Mouse (Mus musculus) kidney, adult 2 months (tissue): Measurements from ENCODE around the gene Srarp. TPM values are rescaled to one million over a fixed set of nuclear protein-coding genes. Genes with fewer than 3 reads are reported as not detected.

Source experiments
- DNase-seq: peaks from one replicate; pipeline ENCODE4 v3.0.0; 2021
- H3K27ac ChIP-seq: fragments of 200-500 bp; 2 replicates; pipeline ENCODE4 v1.5.1; 2012; ENCODE audit warnings: low read depth, low read length, control low read depth, inconsistent platforms; ENCODE audit not compliant: insufficient read depth
- H3K27me3 ChIP-seq: fragments of 200-500 bp; replicated peaks from 2 replicates; pipeline ENCODE4 v1.6.1; 2012; ENCODE audit warnings: mild to moderate bottlenecking, moderate library complexity, low read length, inconsistent platforms; ENCODE audit not compliant: control insufficient read depth, insufficient read depth
- H3K36me3 ChIP-seq: fragments of 200-500 bp; 2 replicates; pipeline ENCODE4 v1.6.1; 2012; ENCODE audit warnings: mild to moderate bottlenecking, moderate library complexity, low read length, inconsistent platforms; ENCODE audit not compliant: control insufficient read depth, insufficient read depth
- H3K4me1 ChIP-seq: fragments of 200-500 bp; 2 replicates; pipeline ENCODE4 v1.6.1; 2011; ENCODE audit warnings: low read length; ENCODE audit not compliant: control insufficient read depth, insufficient read depth
- H3K4me3 ChIP-seq: fragments of 200-500 bp; 2 replicates; pipeline ENCODE4 v1.5.1; 2011; ENCODE audit warnings: mild to moderate bottlenecking, low read depth, low read length, control low read depth; ENCODE audit not compliant: insufficient read depth
- CTCF ChIP-seq: fragments of 200-500 bp; conservative IDR thresholded peaks from 2 replicates; pipeline ENCODE4 v1.5.1; 2011; ENCODE audit warnings: low read depth, mild to moderate bottlenecking, control low read depth, low read length, moderate library complexity, mixed read lengths; ENCODE audit not compliant: insufficient read depth, insufficient read length
- POLR2A ChIP-seq: fragments of 200-500 bp; IDR thresholded peaks from one replicate; pipeline ENCODE4 v1.6.1; 2011; ENCODE audit warnings: low read depth, low read length, control low read depth
- WGBS: fragments of 180-500 bp; shearing (Covaris S2); methylation state at CpG from one replicate; pipeline ENCODE4 v1.1.7; 2018; 5-methylcytosine and 5-hydroxymethylcytosine counted together
- polyA plus RNA-seq: library from polyadenylated mRNA; depleted of rRNA; stranded (reverse); fragments of >200 nt; gene quantifications from 2 replicates; pipeline ENCODE4 v1.2.3, GENCODE M21; 2012; rRNA removed

Srarp gene
- polyA plus RNA-seq, result 0.11 and 0.14 TPM in 2 replicates

- WGBS, result 86% methylated on average over 1 of the region's 1 CpGs
- no peaks in the 10 kb centered on the region for H3K27me3 ChIP-seq
- no peak for DNase-seq
- H3K4me1 ChIP-seq, result peaks cover 4% of the 10 kb centered on the region; the same call in 1 of the 2 replicates
- TF ChIP-seq POLR2A, result no peak
- no peak for TF ChIP-seq CTCF
- no peak within 1 kb of the TSS for H3K27ac ChIP-seq
- no peaks in the 10 kb centered on the region for H3K36me3 ChIP-seq
- H3K4me3 ChIP-seq, result no peak within 1 kb of the TSS
Observed at GRCm38 (mm10) chr4:141435974-141436373, at the start of gene Srarp. Gene Srarp, minus strand, starts transcription at chr4:141436105.

- DNase-seq, result no peak
- Histone ChIP-seq H3K27ac (no peak overlapping the region), H3K4me3 (no peak overlapping the region), H3K36me3 (peaks cover 4% of the 10 kb centered on the region), H3K27me3 (no peaks in the 10 kb centered on the region), H3K4me1 (no peaks in the 10 kb centered on the region)
- TF ChIP-seq POLR2A (no peak), CTCF (no peak)
- WGBS, result 58% methylated on average over 11 of the region's 11 CpGs
Observed at GRCm38 (mm10) chr4:141484071-141484470, 48.2 kb upstream of the Srarp start.

GRCm38 (mm10) chr4:141479411-141479810, 43.5 kb upstream of the Srarp start:
- Histone ChIP-seq H3K4me1 (no peaks in the 10 kb centered on the region), H3K36me3 (peaks cover 26% of the 10 kb centered on the region), H3K27ac (no peak overlapping the region), H3K27me3 (no peaks in the 10 kb centered on the region), H3K4me3 (no peak overlapping the region)
- WGBS, result 93% methylated on average over 8 of the region's 8 CpGs
- DNase-seq, result no peak
- TF ChIP-seq CTCF, result no peak
- TF ChIP-seq POLR2A, result no peak

GRCm38 (mm10) chr4:141478794-141479193, 42.9 kb upstream of the Srarp start:
- WGBS, result 95% methylated on average over 32 of the region's 32 CpGs
- H3K27ac ChIP-seq, result no peak overlapping the region
- H3K27me3 ChIP-seq, result no peaks in the 10 kb centered on the region
- no peak for TF ChIP-seq POLR2A
- no peak for DNase-seq
- H3K36me3 ChIP-seq, result peaks cover 26% of the 10 kb centered on the region
- H3K4me1 ChIP-seq, result no peaks in the 10 kb centered on the region
- no peak overlapping the region for H3K4me3 ChIP-seq

DNA sequence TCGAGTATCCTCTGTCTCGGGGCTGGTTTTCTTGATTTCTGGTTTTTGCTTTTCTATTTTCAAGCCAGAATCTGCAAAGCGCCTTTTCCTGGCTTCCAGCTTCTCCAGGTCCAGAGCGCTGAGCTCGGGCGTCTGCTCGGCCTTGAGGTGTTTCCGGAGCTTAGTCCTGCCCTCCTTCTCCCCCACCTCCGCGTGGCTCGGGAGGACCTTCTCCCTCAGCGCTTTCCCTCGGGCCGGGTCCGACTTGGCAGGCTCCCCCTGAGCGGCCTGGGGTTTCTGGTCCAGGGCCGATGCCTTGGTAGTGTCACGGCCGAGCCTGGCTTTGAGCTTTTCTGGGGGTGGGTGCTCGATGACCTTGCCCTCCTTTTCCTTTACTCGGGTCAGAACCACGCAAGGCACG, 42.3 kb upstream of the Srarp start:
- Histone ChIP-seq H3K27me3 (no peaks in the 10 kb centered on the region), H3K4me3 (no peak overlapping the region), H3K27ac (no peak overlapping the region), H3K36me3 (peaks cover 23% of the 10 kb centered on the region), H3K4me1 (no peaks in the 10 kb centered on the region)
- TF ChIP-seq CTCF (no peak), POLR2A (no peak)
- no peak for DNase-seq
- 84% methylated on average over 23 of the region's 23 CpGs for WGBS

- peak; percentile 65 for DNase-seq
- 81% methylated on average over 16 of the region's 16 CpGs for WGBS
- H3K4me1 ChIP-seq, result no peaks in the 10 kb centered on the region
- H3K36me3 ChIP-seq, result peaks cover 23% of the 10 kb centered on the region
- no peaks in the 10 kb centered on the region for H3K27me3 ChIP-seq
- TF ChIP-seq CTCF (no peak), POLR2A (no peak)
- H3K27ac ChIP-seq, result no peak overlapping the region; the same call in 1 of the 2 replicates
- H3K4me3 ChIP-seq, result no peak overlapping the region
Observed at GRCm38 (mm10) chr4:141477681-141478102, 41.8 kb upstream of the Srarp start.

- TF ChIP-seq CTCF, result no peak
- TF ChIP-seq POLR2A, result no peak
- 71% methylated on average over 19 of the region's 19 CpGs for WGBS
- DNase-seq, result peak; percentile 28
- peaks cover 29% of the 10 kb centered on the region for H3K36me3 ChIP-seq
- H3K27ac ChIP-seq, result no peak overlapping the region
- no peaks in the 10 kb centered on the region for H3K4me1 ChIP-seq
- no peak overlapping the region for H3K4me3 ChIP-seq
- H3K27me3 ChIP-seq, result no peaks in the 10 kb centered on the region
Observed at GRCm38 (mm10) chr4:141474431-141474830, 38.5 kb upstream of the Srarp start.
